Mouse (Mus musculus) ES-E14 (cell line): ENCODE measurements around the gene Atp1b2. TPM values are rescaled to one million over a fixed set of nuclear protein-coding genes. Genes with fewer than 3 reads are reported as not detected.
A peak's percentile ranks its signal among the peaks of the same experiment; 100 is the strongest.

ENCODE experiments used
- DNase-seq: peaks from one replicate; pipeline ENCODE4 v3.0.0-alpha.2; 2013; ENCODE audit warnings: low read depth, low spot score
- H3K27ac ChIP-seq: 2 replicates; pipeline ENCODE4 v1.5.1; 2012; ENCODE audit warnings: low read depth, mild to moderate bottlenecking, low read length, moderate library complexity, mixed read lengths; ENCODE audit not compliant: poor library complexity, insufficient read depth, severe bottlenecking
- H3K36me3 ChIP-seq: 2 replicates; pipeline ENCODE4 v1.6.1; 2012; ENCODE audit warnings: mild to moderate bottlenecking, low read length, moderate library complexity, mixed read lengths; ENCODE audit not compliant: control insufficient read depth, poor library complexity, insufficient read depth, severe bottlenecking
- H3K4me1 ChIP-seq, 2 experiments: fragments of 150-350 bp in 1 of 2; sonication (generic) in 1 of 2; 2 replicates each; pipeline ENCODE4 v1.6.1; 2012; ENCODE audit warnings: low read length in 2 of 2, mild to moderate bottlenecking in 1 of 2, mixed read lengths in 1 of 2; ENCODE audit not compliant: control insufficient read depth in 2 of 2, insufficient read depth in 2 of 2, poor library complexity in 1 of 2
- H3K4me3 ChIP-seq, 2 experiments: fragments of 150-350 bp in 1 of 2; sonication (generic) in 1 of 2; 2 replicates each; pipeline ENCODE4 v1.5.1; 2012; ENCODE audit warnings: low read length in 2 of 2, low read depth in 1 of 2, mild to moderate bottlenecking in 1 of 2, mixed read lengths in 1 of 2; ENCODE audit not compliant: insufficient read depth in 1 of 2, poor library complexity in 1 of 2, severe bottlenecking in 1 of 2
- H3K9ac ChIP-seq: 2 replicates; pipeline ENCODE4 v1.6.1; 2012; ENCODE audit warnings: low read depth, mild to moderate bottlenecking, low read length, mixed read lengths; ENCODE audit not compliant: poor library complexity, insufficient read depth, severe bottlenecking
- H3K9me3 ChIP-seq: fragments of 150-350 bp; sonication (generic); 2 replicates; pipeline ENCODE4 v1.6.1; 2012; ENCODE audit warnings: low read depth, mild to moderate bottlenecking, low read length; ENCODE audit not compliant: control insufficient read depth, insufficient read depth
- CHD2 ChIP-seq: IDR thresholded peaks from 2 replicates; pipeline ENCODE4 v1.6.1; 2014; ENCODE audit warnings: mild to moderate bottlenecking, low read depth, low read length, inconsistent platforms
- HCFC1 ChIP-seq: IDR thresholded peaks from 2 replicates; pipeline ENCODE4 v1.6.1; 2012; ENCODE audit warnings: low read length, inconsistent platforms, borderline replicate concordance; ENCODE audit not compliant: insufficient read depth
- MAFK ChIP-seq: IDR thresholded peaks from 2 replicates; pipeline ENCODE4 v1.6.1; 2014; ENCODE audit warnings: mild to moderate bottlenecking, low read depth, low read length, inconsistent platforms; ENCODE audit not compliant: insufficient read depth
- ZC3H11A ChIP-seq: IDR thresholded peaks from 2 replicates; pipeline ENCODE4 v1.6.1; 2012; ENCODE audit warnings: low read depth, mild to moderate bottlenecking, inconsistent platforms, low read length, borderline replicate concordance
- ZNF384 ChIP-seq: IDR thresholded peaks from 2 replicates; pipeline ENCODE4 v1.6.1; 2012; ENCODE audit warnings: low read depth, low read length, inconsistent platforms
- in situ Hi-C, 2 experiments: fragments of 600-800 bp; cut with MboI; formaldehyde crosslinking; loops; one replicate each; pipeline ENCODE4 v1.15.1; 2025; ENCODE audit warnings: low sequenced_read_pairs in 2 of 2, inconsistent platforms in 1 of 2; ENCODE audit not compliant: unreplicated experiment in 2 of 2
- total RNA-seq: library from RNA; depleted of rRNA; stranded (reverse); fragments of 300-350 nt; gene quantifications from 2 replicates; pipeline ENCODE4 v1.2.3, GENCODE M21; 2012

The Atp1b2 gene
- total RNA-seq, 1 experiment, result 13.1 TPM

- DNase-seq, result no peak
- in situ Hi-C loops, result no loop called here
- TF ChIP-seq HCFC1 (no peak), MAFK (0 out of 2 replicates have a peak, but pooled peaks have one; percentile 3)
- 0 out of 2 replicates have a peak overlapping the region, but pooled peaks have one; percentile 44 for H3K27ac ChIP-seq
- no peaks in the 10 kb centered on the region for H3K9me3 ChIP-seq
- H3K36me3 ChIP-seq, result peaks cover 51% of the 10 kb centered on the region
- H3K4me1 ChIP-seq, result peaks cover 7 to 27% of the 10 kb centered on the region in 2 experiments
- peak overlapping the region; percentile 12; the same call in 1 of the 2 replicates for H3K9ac ChIP-seq
- H3K4me3 ChIP-seq, result no peak overlapping the region; a peak in 1 of 4 replicates
Observed at GRCm38 (mm10) chr11:69585718-69586325, 19.9 kb downstream of the Atp1b2 start.

DNA sequence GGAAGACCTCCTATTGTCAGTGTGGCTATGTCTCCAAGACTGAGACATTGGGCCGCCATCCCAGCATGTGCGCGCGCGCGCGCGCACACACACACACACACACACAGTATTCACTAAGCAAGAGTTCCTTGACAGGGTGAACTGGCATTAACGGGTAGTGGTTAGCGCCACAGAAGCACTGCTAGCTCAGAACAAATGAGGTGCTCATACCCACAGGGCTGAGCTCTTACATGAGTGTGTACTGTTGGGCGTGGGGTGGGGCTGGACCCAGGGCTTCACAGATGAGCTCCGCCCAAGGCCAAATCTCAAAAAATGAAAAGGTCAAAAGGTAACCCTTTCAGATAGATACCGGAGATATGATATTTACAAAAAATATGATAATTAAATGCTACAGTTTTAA, 20.8 kb downstream of the Atp1b2 start:
- Histone ChIP-seq H3K9ac (no peak overlapping the region), H3K4me1 (peaks cover 7 to 27% of the 10 kb centered on the region in 2 experiments), H3K27ac (no peak overlapping the region), H3K9me3 (no peaks in the 10 kb centered on the region), H3K36me3 (peaks cover 42% of the 10 kb centered on the region), H3K4me3 (no peak overlapping the region; a peak in 1 of 4 replicates)
- TF ChIP-seq ZC3H11A (no peak), HCFC1 (no peak), MAFK (no peak), ZNF384 (no peak), CHD2 (no peak)
- in situ Hi-C loops, result no loop called here
- no peak for DNase-seq

DNA sequence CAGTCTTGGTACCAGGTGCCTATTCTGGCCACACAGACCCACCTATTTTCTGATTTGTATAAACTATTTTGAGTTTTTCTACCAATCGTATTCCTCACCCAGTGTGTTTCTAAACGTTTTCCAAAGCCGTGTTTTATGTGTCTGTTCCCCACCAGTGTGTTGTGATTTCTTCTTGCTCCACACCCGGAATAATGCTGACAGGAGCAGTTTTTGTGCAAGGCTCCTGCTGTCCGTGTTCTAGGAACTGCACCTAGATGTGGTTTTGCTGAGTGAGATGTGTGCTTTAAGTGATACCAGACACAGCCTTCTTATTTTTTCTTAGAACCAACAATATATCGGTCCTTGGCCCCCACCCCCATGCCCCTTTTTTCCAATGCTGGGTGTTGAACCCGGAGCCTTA, 21.7 kb downstream of the Atp1b2 start:
- in situ Hi-C loops, result no loop called here
- TF ChIP-seq HCFC1 (no peak), MAFK (peak; percentile 89)
- Histone ChIP-seq H3K9me3 (no peaks in the 10 kb centered on the region), H3K27ac (no peak overlapping the region), H3K4me3 (peak overlapping the region in 1 of 2 experiments; percentile 17; a peak in 1 of 4 replicates), H3K4me1 (peaks cover 9 to 26% of the 10 kb centered on the region in 2 experiments), H3K9ac (peak overlapping the region; percentile 26; the same call in 1 of the 2 replicates), H3K36me3 (peaks cover 33% of the 10 kb centered on the region)
- no peak for DNase-seq

- Histone ChIP-seq H3K36me3 (peaks cover 19% of the 10 kb centered on the region), H3K27ac (peak overlapping the region; percentile 95), H3K9ac (peak overlapping the region; percentile 3), H3K4me3 (peak overlapping the region; percentile 69 to 90), H3K4me1 (peaks cover 9 to 26% of the 10 kb centered on the region in 2 experiments), H3K9me3 (no peaks in the 10 kb centered on the region)
- in situ Hi-C loops, result no loop called here
- no peak for TF ChIP-seq ZNF384
- no peak for TF ChIP-seq HCFC1
- no peak for TF ChIP-seq MAFK
- no peak for TF ChIP-seq ZC3H11A
- TF ChIP-seq CHD2, result no peak
- DNase-seq, result no peak
Observed at GRCm38 (mm10) chr11:69582230-69582805, 23.4 kb downstream of the Atp1b2 start.

GRCm38 (mm10) chr11:69581814-69582213, 23.9 kb downstream of the Atp1b2 start:
- DNase-seq, result peak; percentile 68
- Histone ChIP-seq H3K4me1 (peaks cover 9 to 26% of the 10 kb centered on the region in 2 experiments), H3K9ac (peak overlapping the region; percentile 98; the same call in 1 of the 2 replicates), H3K9me3 (no peaks in the 10 kb centered on the region), H3K4me3 (peak overlapping the region; percentile 90 to 97), H3K27ac (peak overlapping the region; percentile 99; the same call in 1 of the 2 replicates), H3K36me3 (peaks cover 15% of the 10 kb centered on the region)
- TF ChIP-seq MAFK (no peak), HCFC1 (no peak), ZC3H11A (no peak), CHD2 (0 out of 2 replicates have a peak, but pooled peaks have one; percentile 45), ZNF384 (peak; percentile 97)
- in situ Hi-C loops, result no loop called here
